Mouse (Mus musculus) embryonic stem cell, embryonic (primary cell): ENCODE measurements at regions not wholly inside any gene's neighbourhood (a gene's known extent, or its start where the extent isn't known, plus 50 kb on each side); places are given as distances from the start of the nearest gene placed in this dataset.

Experiments
- CTCF ChIA-PET, 4 experiments: fragments of 300-600 bp in 2 of 4; fragments of 350-600 bp in 2 of 4; sonication (Branson Sonifier 250); formaldehyde crosslinking; loops; one replicate each; lab custom pipeline; 2022; ENCODE audit warnings: inconsistent platforms in 2 of 4; lab: Charles Lee
- POLR2A ChIA-PET, 4 experiments: fragments of 300-600 bp in 2 of 4; fragments of 350-600 bp in 2 of 4; sonication (Branson Sonifier 250); formaldehyde crosslinking; loops; one replicate each; lab custom pipeline; 2022; ENCODE audit warnings: antibody characterized with exemption in 4 of 4, inconsistent platforms in 1 of 4; lab: Charles Lee

- CTCF ChIA-PET = no interaction called here
- POLR2A ChIA-PET = no interaction called here
These were observed 80.2 kb upstream of the Shisa6 start for GRCm38 (mm10) chr11:66605998-66606397.

- ChIA-PET POLR2A (no interaction called here), CTCF (no interaction called here)
These were observed 80.9 kb upstream of the Shisa6 start for GRCm38 (mm10) chr11:66606646-66607045.

- POLR2A ChIA-PET = no interaction called here
- CTCF ChIA-PET = interaction anchor here in 1 of 4 experiments (0.6 kb wide), 1 partner anchor 40 kb away, joined by 3 read pairs; no protein-coding TSS in a partner anchor
These were observed 84.0 kb upstream of the Shisa6 start for GRCm38 (mm10) chr11:66609733-66610132.

GRCm38 (mm10) chr11:66613150-66613549 is 87.4 kb upstream of the Shisa6 start:
- POLR2A ChIA-PET = interaction anchor here in 1 of 4 experiments (0.6 kb wide), 1 partner anchor 113 kb away, joined by 3 read pairs; no protein-coding TSS in a partner anchor
- CTCF ChIA-PET = interaction anchor here (0.7 to 1.5 kb wide), 7 partner anchors 93 to 407 kb away, joined by 3 to 5 read pairs (median 3); no protein-coding TSS in a partner anchor

- ChIA-PET POLR2A (no interaction called here), CTCF (no interaction called here)
These were observed 99.7 kb upstream of the Shisa6 start for GRCm38 (mm10) chr11:66625491-66625890.

GRCm38 (mm10) chr11:66656810-66657209 is 131.0 kb upstream of the Shisa6 start:
- CTCF ChIA-PET = no interaction called here
- POLR2A ChIA-PET = no interaction called here

GRCm38 (mm10) chr11:66674581-66674980 is 148.8 kb upstream of the Shisa6 start:
- ChIA-PET POLR2A (no interaction called here), CTCF (no interaction called here)

GRCm38 (mm10) chr11:66680057-66680621 is 154.4 kb upstream of the Shisa6 start:
- ChIA-PET CTCF (no interaction called here), POLR2A (no interaction called here)

- ChIA-PET POLR2A (interaction anchor here in 1 of 4 experiments (0.5 kb wide), 1 partner anchor 1274 kb away, joined by 3 read pairs; no protein-coding TSS in a partner anchor), CTCF (interaction anchor here in 2 of 4 experiments (0.6 to 0.8 kb wide), 2 partner anchors 44 to 217 kb away, joined by 3 read pairs; no protein-coding TSS in a partner anchor)
These were observed 156.1 kb upstream of the Shisa6 start for GRCm38 (mm10) chr11:66681892-66682291.

- ChIA-PET CTCF (no interaction called here), POLR2A (interaction anchor here in 1 of 4 experiments (0.6 kb wide), 1 partner anchor 39 kb away, joined by 3 read pairs; no protein-coding TSS in a partner anchor)
These were observed 158.4 kb upstream of the Shisa6 start for GRCm38 (mm10) chr11:66684181-66684580.

GRCm38 (mm10) chr11:66694651-66695266 is 169.0 kb upstream of the Shisa6 start:
- POLR2A ChIA-PET = no interaction called here

GRCm38 (mm10) chr11:66696791-66697190 is 171.0 kb upstream of the Shisa6 start:
- ChIA-PET CTCF (no interaction called here), POLR2A (interaction anchor here in 2 of 4 experiments (0.6 to 0.9 kb wide), 2 partner anchors 322 to 1500 kb away, joined by 3 to 7 read pairs; no protein-coding TSS in a partner anchor)

More at GRCm38 (mm10) chr11:66694651-66695266, 169.0 kb upstream of the Shisa6 start:
- CTCF ChIA-PET = no interaction called here

- ChIA-PET POLR2A (no interaction called here), CTCF (no interaction called here)
These were observed 166.3 kb upstream of the Pirt start for GRCm38 (mm10) chr11:66745479-66745878.

- CTCF ChIA-PET = no interaction called here
- POLR2A ChIA-PET = no interaction called here
These were observed 121.8 kb upstream of the Pirt start for GRCm38 (mm10) chr11:66789997-66790396.

- POLR2A ChIA-PET = interaction anchor here in 1 of 4 experiments (1.0 kb wide), 1 partner anchor 59 kb away, joined by 4 read pairs; no protein-coding TSS in a partner anchor
These were observed 104.9 kb upstream of the Pirt start for GRCm38 (mm10) chr11:66806887-66807286.

GRCm38 (mm10) chr11:66813310-66813709 is 98.5 kb upstream of the Pirt start:
- ChIA-PET POLR2A (no interaction called here), CTCF (no interaction called here)

More at GRCm38 (mm10) chr11:66806887-66807286, 104.9 kb upstream of the Pirt start:
- CTCF ChIA-PET = no interaction called here

GRCm38 (mm10) chr11:66813731-66814130 is 98.0 kb upstream of the Pirt start:
- ChIA-PET POLR2A (no interaction called here), CTCF (interaction anchor here in 1 of 4 experiments (0.5 kb wide), 1 partner anchor 833 kb away, joined by 3 read pairs; no protein-coding TSS in a partner anchor)

- CTCF ChIA-PET = interaction anchor here in 1 of 4 experiments (0.6 kb wide), 1 partner anchor 223 kb away, joined by 3 read pairs; no protein-coding TSS in a partner anchor
- POLR2A ChIA-PET = interaction anchor here in 1 of 4 experiments (0.6 kb wide), 1 partner anchor 72 kb away, joined by 3 read pairs; no protein-coding TSS in a partner anchor
These were observed 75.9 kb upstream of the Pirt start for GRCm38 (mm10) chr11:66835864-66836263.

GRCm38 (mm10) chr11:66836633-66837380 is 75.0 kb upstream of the Pirt start:
- ChIA-PET CTCF (no interaction called here), POLR2A (no interaction called here)
